Mouse (Mus musculus) thymus, adult 18-20 months (tissue): Measurements from ENCODE around the gene Il18.

Experiments
- DNase-seq, 2 experiments: peaks; one replicate each; pipeline ENCODE4 v3.0.0; 2022; ENCODE audit warnings: mixed read lengths in 2 of 2

The Il18 gene

DNA sequence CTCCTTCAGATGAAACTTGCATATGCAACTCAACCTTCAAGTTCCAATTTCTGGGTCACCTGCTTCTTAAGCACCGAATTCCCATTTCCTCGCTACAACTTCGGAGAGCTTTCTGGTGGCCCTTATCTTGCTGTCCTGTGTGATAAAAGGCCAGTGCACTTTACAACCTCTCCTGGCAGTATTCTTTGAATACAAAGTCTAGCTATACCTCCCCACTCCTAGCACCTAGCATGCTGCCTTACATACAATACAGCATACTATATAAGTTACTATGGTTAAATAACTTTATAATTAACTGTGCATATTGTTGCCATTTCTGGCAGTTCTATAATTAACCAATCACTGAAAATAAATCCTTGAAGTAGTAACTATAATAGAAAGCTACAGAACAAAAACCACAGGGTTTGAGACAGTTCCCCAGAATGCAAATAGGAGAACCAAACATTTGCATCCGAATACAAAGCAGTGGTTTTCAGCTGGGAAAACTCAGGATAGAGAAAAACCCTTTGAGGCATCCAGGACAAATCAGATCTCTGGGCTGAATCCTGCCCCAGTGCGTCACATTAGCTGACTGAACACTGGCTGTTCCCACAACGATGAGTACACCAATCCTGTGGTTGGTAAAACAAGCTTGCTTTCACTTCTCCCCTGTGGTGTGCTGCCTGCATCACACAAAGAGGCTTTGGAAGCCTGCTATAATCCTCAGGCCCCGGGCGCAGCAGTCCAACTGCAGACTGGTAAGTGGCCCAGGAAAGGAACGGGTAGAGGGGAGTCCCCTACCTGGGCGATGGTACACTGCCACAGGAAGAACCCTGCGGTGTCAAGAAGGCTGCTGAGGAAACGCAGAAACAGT is at the start of gene Il18:
Gene Il18 (plus strand): TSS at position 587 of the 853 bp plus-strand sequence.
- peak in 1 of 2 experiments; percentile 22 for DNase-seq

DNA sequence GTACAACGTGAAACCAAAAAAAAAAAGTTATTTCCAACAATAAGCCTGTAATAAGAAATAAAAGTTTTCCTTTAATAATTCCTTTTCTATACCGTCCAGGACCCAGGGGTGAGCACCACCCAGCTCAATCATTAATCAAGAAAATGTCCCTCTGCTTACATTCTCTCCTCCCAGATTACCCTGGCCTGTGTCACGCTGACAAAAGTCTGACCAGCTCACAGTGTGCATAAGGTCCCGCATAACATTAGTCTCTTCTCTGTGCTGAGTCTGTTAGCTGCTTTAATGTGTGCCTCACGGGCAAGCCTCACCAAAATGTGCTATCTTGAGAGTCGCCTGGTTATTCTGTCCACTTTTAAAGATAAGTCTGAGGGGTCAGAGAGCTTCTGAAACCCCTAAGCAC is 49.2 kb upstream of the Il18 start:
- DNase-seq: no peak

DNA sequence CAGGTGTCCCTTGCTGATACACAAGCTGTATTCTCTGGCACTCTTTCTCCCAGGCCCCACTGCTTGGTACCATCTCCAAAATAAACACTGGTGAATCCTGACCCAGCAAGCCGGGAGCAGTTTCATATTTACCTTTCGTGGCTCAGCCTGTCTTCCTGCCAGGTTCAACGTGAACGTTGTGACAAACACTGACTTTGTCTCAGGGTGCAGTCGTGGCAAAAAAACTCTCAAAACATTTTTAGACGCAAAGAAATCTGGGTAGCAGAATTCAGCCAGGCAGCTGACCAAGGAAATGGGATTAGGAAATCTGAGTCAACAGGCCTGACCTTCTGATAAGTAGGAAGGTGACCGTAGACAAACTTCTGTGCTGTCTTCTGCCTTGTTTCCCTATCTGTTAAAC is 47.1 kb upstream of the Il18 start:
- DNase-seq: no peak

DNA sequence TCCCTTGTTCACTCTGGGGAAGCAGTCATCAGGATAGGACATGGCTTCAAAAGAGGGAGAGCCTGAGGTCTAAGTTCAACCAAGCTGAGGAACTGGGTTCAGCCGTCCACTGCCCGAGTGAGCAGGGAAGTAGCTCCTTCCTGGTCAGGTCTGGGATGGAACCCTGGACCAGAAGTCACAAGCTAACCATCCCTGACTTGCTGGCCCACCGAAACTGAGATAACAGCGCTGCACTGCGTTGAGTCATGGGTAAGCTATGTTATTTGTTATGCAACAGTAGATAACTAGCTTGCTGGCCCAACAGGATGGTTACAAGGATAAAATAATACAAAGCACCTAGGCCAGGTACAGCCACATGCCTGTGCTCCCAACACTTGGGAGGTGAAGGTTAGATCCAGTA is 39.2 kb upstream of the Il18 start:
- DNase-seq: no peak

DNA sequence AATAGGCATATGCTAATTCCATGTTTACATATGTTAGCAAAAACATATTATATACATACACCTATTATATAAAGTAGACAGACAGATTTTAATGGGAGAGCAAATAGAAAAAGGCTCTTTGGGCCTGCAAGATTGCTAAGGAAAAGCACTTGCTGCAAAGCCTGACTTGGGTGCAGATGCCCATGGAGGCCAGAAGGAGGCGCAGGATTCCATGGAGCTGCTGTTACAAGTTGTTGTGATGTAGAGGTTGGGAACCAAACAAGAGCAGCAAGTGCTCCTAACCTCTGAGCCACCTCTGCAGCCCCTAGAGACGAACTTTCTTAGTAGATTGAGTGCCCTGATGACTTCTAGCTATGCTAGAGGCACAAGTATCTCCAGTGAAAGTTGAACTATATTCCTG is 35.8 kb upstream of the Il18 start:
- DNase-seq: no peak

DNA sequence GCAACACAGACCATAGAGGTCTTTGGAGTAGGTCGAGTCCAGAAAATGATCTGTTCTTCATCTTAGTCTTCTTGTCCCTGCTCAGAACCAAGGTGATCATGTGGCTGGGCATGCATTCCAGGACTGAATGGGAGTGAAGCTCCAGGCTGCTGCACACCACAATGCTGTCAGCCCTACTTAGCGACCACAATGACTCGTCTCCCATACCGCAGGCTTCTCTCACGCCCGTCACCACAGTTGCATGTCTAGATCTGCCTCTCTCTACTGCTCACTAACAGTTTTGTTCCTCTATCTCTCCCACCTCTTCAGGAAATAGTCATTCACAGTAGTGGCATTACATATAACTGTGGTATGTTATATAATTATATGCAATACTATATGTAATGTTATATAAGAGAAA is 33.9 kb upstream of the Il18 start:
- no peak for DNase-seq

DNA sequence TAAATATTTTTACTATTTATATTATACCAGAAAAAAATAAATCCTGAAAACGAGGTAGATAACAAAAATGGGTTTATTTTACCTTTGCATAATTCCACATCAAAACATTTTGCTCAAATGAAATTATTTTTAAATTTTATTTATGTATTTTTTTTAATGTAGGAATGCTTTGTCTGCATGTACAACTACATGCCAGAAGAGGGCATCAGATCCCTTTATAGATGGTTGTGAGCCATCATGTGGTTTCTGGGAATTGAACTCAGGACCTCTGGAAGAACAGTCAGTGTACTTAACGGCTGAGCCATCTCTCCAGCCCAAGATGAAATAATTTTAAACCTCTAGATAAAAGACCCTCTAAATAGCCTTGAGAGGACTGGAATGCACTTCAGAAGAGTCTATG is 33.1 kb upstream of the Il18 start:
- DNase-seq: no peak

DNA sequence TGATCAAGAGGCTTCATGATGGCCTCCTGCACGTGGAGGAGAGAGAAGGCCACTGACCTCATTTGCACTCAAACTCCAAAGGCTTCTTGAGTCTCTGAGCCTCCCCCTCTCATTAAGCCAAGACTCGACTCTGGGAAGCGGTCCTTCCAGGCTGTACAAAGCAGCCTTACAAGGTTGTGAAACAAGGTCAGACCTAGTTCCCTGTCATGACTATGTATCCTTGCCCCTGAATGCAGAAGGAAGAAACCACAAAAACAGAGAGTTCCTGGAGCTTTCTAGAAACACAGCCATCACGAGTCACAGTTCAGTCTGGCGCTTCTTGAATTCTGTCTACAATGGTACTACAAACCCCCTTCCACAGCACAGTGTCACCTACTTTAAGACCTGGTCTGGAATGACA is 32.1 kb upstream of the Il18 start:
- DNase-seq: no peak

DNA sequence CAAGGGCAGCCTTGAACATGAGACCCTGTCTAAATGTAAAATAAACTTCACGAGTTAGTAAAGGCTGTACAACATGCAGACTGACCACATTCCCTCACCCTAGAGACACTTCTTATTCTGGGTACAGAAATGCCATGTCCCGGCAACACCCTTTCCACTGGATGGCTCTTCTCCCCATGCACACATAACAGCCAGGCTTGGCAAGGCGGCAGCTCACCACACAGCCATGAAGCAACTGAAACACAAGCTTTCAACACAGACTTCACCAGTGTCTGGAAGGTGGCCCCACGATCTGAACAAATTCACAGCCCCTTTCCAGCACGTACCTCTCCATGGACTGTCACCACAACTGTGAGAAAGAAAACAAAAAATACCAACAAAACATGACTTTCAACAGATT is 29.7 kb upstream of the Il18 start:
- DNase-seq: no peak

DNA sequence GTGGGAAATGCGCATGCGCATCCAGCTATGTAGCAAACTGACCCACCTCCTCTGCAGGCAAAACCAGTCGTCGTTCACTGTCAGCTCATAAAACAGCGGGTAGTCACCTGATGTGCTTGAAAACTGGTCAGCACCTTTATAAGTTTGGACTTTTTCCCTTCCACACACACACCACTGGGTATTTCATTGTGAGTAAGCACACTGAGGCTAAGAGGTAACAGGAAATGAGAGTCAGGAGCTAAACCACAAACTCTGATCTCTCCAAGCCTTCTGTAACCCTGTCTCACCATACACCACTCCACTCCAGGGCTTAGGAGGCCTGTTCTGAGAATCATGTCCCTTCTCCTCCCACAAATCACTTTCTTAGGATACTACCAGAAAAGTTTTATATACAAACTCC is 29.0 kb upstream of the Il18 start:
- no peak for DNase-seq

DNA sequence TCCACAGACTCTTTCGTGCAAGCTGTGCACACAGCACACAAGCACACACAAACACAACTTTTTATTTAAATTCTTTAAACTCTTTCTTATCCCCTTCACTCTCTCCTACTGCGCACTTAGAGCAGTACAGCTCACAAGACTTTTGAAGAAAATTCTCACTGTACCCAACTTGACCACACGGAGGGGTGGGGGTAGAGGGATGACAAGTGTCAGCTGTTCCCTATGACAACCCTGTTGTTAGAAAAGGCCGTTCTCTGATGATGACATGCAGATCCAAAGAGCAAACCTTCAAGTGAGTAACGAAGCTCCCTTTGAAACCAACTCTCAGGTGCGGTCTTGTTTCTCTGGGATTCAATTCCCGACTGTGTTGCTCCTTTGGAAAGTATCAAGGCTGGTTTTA is 26.8 kb upstream of the Il18 start:
- no peak for DNase-seq

DNA sequence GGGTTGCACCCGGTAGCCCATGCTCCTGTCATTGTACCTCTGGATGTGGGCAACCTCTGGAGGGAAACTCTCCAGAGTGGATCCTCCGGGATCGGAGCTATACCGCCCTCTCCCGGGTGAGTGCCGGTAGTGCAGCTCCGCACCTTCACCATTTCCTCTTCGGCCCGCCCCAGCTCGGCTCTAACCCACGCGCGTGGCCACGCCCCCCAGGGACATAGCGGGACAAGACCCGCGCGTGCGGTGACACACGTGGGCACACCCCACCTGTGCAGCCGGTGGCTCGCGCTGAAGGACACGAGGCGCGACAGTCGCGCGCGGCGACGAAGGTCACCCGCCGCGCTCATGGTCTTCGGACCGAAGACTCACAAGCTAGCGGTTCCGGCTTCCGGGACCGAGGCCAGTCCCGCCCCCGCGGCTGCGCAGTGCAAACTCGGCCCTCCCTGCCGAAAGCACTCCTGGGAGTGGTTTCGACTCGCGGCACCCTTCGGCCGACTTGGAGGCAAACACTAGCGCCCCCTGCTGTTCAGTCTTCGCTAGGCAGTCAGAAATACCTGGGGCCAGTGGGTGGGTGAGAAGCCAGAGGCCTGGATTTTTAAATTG is 26.2 kb upstream of the Il18 start, which contains the start of gene Pts:
Gene Pts (minus strand): TSS at position 432 of the 600 bp plus-strand sequence.
- DNase-seq: peak; percentile 95

DNA sequence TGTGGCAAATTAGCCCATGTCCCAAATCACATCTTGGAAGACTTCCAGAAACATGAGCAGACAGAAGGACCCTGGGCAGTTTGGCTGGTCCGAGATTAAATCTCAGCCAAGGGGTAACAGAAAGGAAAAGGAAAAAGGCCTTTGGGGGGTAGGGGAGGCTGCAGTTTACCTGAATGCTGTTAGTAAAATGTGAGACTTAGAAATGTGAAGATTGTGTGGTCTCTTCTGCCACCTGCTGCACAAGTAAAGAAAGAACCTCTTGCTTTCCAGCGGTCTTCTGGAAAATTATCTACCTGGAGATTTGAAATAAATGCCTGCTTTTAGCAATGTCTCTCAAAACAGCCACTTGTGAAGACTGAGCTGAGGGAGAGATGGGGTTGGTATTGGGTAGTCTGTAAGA is 23.7 kb upstream of the Il18 start:
- no peak for DNase-seq

DNA sequence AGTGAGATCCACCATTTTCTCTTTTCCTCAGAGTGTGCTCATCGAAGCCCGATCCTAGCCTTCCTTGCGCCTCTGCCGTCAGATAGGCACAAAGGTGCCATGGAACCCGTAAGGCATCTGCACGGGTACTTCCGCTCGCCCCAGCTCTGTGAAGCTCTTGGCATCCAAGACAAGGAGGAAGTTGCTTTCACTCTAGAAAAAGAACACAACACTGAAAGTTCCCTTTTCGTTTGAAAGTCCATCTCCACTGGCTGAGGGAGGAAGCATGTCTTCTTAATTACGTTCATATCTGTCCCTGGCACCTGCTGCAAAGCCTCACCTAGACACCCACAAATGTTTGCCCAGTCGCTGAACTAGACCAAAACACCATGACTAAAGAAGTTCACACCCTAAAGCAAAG is 21.3 kb upstream of the Il18 start:
- peak; percentile 38 to 47 for DNase-seq

DNA sequence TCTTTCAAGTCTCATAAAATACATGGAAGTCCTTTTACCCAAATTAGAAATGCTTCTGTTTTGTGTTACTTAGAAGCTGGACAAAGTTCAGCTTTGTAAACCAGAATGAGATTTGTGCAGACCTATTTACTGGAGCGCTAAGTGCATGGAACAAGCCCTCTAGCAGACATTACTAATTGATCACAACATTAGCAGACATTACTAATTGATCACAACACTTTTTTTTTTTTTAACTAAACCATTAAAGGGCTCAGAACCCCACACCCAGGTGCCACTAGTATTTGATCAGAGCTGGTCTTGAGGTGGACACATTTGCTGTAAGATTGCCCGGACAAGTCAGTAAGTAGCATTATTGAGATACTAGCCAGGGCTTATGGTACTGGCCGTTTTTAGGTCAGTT is 20.8 kb upstream of the Il18 start:
- no peak for DNase-seq

DNA sequence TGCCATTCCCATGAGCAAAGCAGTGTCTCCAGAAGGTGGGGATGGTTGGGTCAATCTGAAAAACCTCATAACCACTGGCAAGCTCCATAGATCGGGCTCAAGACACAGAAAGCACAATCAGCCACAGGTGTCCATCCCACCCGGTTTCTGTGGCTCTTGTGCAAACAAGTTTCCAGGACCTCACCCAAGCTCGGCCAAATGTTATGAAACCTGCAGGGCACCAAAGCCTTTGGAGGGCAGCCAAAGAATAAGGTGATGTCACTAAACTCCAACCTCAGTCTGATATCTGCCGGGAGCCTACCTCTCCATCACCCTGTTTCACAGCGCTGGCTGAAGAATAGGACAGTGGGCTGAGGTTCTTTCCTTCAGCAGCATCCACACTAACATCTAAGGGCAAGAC is 18.7 kb upstream of the Il18 start:
- DNase-seq: no peak

DNA sequence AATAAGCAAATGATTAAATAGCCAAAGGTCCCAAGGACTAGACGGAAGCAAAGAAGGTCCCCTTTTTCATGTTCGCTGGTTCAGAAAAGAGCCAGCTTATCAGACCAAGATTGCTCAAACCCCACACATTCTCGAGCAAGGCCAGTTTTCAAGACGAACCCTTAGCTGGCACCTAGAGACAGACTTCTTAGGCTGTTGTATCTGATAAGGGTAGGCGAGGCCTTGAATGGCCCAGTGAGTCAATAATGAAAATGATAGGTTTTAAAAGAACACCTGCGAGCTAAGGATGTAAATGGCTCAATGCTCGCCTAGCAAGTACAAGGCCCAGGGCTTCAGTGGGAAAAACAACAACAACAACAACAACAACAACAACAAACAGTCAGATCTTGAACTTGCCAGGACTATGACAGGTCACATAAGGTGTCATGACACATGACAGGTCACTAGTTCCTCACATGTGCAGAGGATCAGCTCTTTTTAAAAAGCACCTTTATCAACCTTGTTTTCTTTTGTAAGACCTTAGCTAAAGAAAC is 18.0 kb upstream of the Il18 start:
- no peak for DNase-seq

DNA sequence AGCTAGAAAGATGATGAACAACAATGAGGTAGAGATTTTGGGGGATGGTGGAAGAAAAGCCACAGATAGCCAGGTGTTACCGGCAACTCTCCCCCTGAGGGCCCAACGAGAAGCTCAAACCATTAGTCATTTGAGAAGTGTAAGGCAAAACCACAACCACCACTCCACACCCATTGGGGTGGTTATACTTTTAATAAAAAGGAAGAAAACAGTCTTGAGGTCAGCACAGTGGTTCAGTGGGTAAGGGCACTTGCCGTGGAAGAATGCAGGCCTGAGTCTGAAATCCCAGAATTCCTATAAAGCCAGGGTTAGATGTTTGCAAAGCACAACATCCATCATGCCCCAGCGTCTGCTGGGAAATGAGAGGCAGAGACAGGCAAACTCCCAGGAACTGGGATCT is 17.3 kb upstream of the Il18 start:
- no peak for DNase-seq

DNA sequence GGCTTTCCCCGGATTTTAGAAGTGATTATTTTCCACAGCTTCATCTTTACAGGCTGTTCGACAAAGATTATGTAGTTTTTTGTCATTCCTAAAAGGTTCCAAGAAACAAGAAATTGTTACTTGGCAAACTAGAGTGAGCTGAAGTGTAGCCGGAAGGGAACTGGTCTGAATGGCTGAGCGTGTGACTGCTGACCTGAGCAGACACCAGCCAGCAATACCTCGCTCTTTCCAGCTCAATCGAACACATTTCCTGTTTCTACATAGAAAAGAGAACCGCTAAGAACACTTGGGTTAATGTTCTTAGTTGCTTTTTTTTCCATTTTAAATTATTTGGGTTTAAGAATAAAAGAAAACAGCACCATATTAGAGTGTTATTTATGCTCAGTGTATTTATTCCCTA is 14.5 kb upstream of the Il18 start:
- no peak for DNase-seq

DNA sequence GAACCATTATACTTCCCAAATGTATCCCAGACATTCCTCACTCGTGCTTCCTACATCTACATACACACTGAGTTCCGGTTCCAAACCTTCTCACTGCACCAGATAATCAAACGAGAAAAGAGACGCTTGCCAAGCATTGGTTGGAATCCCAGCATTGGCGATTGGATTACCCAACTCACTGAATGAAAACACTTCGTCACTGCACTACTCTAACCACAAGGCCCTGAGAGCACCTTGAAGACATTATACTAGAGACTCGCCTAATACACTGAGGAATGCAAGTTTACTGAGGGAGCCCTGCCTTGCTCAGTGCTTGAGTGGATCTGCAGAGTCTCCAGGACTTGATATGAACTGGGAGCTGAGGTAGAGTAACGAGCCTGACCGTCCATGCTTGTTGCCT is 12.2 kb upstream of the Il18 start:
- no peak for DNase-seq

DNA sequence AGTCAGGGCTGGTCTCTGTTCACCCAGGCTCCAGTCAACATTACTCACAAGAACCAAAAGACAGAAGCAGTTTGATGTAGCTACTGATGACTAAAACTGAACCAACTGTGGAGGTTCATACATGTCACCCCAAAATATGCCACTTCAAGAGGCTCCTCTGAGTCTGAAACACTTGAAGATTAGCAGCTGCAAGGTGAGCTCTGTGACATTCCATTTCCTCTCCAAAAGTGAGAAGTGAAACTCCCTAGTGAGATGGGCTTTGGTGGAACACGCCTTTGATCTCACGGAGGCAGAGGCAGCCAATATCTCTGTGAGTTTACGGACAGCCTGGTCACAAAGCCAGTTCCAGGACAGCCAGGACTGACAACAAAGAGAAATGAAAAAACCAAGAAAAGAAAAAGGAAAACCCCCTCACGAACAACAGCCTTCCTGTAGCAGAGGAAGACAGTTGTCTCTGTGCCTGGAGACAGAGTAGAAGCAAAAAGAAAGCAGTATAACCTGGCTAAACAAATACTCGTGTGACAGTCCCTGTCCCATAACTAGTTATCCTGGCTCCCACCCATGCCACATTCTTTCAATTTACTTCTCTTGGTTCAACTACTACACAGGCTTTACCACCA is 6.7 kb upstream of the Il18 start:
- peak in 1 of 2 experiments; percentile 38 for DNase-seq

DNA sequence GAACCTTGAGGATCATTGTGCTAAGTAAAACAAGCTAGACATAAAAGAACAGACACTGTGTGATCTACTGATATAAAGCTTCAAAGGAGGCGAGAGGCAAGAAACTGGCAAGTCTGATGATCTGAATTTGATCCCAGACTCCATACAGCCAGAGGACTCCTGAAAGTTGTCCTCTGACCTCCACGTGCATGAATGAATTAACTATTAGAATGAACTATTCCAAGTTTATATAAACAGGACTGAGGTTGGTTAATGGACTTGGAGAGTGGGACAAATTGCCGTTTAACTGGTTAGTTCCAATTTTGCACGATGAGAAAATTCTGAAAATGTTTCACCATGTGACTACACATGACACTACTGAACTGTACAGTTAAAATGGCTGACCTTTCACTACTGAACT is 5.7 kb upstream of the Il18 start:
- DNase-seq: no peak

DNA sequence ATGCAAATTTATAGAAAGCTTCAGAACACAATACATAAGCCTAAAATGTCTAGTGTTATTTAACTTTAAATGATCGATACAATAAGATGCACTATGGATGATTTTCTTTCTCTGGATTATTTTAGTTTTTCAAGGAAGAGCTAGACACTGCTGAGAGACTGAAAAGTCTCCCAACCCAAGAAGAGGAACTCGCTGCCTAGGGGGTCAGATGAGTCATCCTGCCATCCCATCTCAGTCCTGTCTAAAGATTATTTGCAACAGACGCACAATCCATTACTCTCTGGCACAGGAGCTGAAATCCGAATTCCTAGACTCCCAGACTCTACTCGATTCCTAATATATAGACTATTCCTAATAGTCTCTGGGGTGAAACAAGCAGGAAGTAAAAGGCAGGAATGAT is 2.4 kb upstream of the Il18 start:
- DNase-seq: no peak

DNA sequence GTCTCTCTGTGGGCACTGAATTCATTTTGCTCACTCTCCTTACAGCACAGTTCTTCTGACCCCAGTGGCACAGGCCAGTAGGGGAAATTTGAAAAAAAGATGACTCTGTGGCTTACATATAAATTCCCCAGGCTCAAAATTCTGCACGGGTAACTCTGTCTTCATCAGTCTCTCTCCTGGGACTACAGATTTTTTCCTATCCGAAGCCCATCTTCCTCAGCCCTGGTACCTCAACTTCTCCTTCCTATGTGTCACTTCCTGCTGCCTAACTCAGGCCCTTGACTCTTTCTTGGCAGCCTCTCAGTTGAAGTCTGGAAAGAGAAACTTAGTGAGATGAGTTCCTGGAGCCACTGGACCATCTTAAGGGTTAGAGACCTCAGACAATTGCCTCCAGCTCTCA is 1.1 kb upstream of the Il18 start:
- no peak for DNase-seq
